Mouse (Mus musculus) cerebellum, postnatal 14 days (tissue): ENCODE measurements around the gene Adgrg2.

Source experiments
- DNase-seq, 2 experiments: peaks; one replicate each; pipeline ENCODE4 v3.0.0; 2021; ENCODE audit warnings: mixed read lengths in 2 of 2

Gene Adgrg2

DNA sequence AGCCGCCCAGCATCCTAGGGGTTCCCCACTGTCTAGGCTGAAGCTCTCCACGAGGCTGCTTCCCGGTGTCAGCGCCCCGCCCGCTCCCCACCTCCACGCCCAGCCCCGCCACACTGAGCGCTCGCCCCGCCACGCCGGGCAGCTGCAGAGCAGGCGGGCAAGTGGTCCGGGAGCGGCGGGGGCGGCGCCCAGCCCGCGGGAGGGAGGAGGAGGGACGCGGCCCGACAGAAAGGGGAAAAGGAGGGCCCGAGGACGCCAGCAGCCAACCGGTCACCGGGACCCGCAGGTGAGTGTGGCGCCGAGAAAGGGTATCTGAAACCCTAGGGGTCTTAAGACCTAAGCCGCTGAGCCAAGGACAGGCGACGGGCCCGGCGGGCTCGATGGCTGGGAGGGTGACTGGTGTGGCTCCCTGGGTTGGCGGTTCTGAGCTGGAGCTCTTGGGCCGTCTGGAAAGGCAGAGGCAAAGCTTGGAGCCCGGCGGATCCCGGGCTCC is at the start of gene Adgrg2:
Gene Adgrg2 (plus strand): TSS at position 227 of the 493 bp plus-strand sequence.
- peak; percentile 5 to 6 for DNase-seq

DNA sequence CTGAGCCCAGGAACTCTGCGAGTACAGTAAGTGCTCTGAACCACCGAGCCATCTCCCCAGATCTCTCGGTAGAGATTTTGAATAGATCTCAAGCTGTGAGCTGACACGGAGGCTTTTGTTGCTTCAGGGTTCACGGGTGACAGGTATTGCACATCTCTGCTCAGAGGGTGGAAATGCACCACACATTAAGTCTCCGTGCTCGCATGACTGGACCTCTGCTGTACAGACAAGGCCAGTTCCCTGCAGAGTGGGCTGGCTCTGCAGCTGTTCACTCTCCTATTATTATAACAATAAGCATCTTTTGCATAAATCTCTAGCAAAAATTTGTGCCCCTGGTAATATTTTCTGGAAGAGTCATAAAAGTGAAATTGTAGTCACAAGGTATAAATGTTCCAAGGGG is 39.5 kb upstream of the Adgrg2 start:
- peak in 1 of 2 experiments; percentile 0 for DNase-seq

DNA sequence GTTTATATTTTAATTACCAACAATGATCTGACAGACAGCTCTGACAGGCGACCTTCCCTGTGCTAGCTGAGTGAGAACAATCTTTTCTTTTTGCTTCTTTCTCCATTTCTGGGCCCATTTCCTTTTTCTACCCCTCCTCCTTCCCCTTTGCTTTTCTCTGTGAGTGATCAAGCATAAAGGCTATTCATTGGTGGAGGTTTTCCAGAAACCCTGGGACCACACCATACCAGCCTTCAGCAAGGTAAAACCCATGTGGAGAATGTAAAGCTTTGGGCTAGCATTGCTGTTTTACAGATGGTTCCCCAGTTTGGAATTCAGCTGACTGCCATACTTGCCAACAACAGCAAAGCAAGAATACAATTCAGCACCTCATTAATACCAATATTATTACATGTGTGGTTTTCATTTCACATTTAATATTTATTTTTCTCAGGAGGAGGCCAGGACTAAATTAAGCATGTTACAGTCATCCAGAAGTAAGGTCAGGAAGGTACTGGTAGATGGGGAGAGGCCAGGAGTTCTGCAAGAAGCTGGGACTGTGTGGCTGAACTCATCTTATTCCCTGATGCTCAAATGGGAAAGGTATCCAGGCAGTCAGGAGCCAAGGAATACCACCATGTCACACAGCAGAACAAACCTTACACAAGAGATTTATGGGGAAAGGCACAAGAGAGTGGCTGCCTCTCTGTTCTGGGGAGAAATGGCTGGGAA is 38.4 kb upstream of the Adgrg2 start:
- peak in 1 of 2 experiments; percentile 1 for DNase-seq

DNA sequence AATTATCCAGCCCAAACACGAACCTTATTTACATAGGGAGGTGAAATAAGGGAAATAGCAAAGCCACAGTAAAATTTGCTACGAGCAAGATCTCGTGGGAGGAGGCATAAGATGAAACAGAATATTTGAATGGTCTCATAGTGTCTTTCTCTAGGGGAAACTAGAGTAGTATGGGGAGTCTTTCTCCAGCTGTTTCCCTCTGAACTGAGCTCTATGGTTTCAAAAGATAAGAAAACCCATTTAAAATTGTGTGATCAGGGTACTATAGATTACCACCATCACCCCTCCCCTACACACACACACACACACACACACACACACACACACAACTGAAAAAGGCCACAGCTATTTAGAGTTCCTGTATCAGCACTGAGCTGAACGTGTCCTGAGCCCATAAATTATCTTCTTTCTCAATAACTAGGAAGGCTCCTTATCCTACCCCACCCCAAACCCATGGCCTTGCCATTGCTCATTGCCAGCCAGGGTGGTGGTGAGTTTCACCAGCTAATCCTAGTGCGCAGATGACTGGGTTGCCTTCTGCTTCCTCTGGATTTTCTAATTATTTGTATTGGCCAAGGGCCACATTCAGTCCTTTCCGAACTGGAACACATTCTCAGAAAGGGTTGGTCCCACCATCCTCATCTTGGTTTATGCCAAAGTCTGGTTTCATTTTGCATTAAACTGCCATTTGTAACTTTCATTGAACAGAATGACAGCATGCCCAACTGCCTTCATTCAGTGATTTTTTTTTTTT is 5.6 kb upstream of the Adgrg2 start:
- DNase-seq = no peak

DNA sequence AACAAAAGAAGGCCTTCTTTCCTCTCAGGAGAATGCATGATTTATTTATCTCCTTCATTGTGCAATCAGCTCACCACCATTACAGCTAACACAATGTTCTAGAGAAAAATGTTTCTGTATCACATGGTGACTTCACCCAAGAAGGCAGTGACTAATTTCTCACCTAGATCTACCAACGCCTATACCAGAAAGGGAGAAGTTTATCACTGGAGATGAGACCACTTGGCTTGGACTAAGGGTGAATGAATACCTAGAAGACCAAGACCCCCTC is 5.1 kb upstream of the Adgrg2 start:
- DNase-seq = no peak

DNA sequence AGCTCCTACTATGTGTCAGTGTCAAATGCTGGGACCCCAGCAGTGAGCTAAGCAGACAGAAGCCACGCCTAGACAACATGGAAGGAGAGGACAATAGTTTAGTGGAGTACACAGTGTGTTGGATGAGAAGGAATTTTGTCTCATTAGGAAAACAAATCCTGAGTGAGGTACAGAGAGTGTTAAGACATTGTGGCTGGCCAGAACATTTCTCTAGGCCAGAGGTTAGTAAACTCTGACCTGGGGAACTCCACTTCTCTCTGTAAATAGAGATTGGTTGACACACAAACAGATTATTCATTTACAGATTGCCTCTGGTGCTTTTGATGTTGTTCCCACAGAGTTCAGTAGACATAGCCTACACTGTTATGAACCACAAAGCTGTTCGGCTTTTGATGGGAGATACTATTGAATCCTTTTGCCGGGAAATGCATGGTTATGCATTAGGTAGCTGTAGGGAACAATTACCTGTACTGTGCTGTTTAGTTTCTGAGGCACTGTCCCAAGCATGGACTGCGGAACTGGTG is 22.5 kb downstream of the Adgrg2 start:
- DNase-seq = no peak

DNA sequence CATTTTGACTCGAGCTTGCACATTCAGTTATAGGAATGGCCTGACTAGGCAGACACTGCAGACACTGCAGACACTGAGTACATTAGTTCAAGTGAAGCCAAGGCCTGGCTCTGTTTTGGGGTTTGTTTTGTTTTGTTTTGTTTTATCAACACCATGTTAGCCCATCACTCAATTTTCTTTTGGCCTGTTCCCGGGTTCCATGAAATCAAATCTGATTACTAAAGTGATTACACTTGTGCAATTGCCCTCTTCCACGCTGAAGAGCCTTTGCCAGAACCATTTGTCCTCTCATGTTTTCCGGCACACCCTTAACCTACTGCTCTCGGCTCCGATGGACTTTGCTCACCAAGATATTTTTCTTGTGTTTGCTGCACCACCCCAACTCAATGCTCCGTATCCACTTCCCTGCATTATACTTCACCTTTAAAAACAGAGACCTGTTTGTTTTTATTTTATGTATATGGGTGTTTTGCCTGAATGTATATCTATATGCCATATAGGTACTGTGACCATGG is 23.4 kb downstream of the Adgrg2 start:
- no peak for DNase-seq

DNA sequence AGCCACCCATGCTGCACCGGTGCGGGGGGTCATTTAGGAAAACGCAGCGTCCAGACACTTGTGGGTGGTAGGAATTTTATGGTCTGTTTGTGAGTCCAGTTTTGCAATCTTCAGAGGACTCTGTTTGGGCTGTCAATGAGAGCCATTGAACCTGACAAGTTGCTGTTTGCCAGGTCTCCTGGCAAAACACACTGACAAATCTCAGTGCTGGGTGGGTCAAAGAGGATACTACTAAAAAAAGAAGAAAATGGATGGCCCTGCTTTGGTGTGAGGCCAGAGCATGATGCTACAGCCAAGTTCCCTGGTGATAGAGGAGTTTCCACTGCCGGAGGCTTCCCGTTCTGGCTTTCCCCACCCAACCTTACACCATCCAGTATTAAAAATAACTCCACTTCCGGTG is 27.9 kb downstream of the Adgrg2 start:
- peak in 1 of 2 experiments; percentile 2 for DNase-seq

DNA sequence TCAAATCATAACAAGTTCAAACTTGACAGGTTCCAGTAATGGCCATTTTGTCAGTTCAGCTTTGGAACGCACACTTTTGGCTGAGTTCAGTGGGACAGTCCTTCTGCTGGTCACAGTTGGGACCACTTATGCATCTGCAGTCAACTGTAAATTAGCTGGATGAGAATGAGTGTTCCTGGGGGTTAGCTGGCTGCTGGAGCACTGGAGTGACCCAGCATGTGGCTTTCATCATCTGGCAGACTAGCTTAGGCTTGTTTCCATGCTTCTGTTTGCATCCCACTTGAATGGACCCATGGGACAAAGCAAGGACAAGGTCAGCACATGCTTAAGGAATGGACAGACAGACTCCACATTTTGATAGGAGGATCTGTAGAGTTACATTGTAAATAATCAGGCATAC is 33.2 kb downstream of the Adgrg2 start:
- peak in 1 of 2 experiments; percentile 0 for DNase-seq

DNA sequence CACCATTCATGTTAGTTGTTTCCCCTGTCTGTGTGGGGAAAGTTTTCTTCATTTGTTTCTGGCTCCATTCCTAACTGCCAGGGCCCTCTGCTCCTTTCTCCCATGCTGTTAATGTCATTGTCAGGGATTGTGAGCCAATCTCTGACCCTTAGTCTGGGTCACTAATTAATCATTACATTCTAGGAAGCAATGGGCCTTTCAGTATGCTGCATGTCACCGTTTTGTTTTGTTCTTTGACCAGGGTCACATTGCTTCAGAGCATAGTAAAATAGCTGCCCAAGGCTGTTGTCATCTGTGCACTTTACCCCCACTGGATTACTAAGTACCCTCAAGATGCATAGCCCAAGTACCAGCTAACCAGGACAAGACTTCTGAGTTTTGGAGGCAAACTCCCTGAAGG is 36.0 kb downstream of the Adgrg2 start:
- DNase-seq = no peak

DNA sequence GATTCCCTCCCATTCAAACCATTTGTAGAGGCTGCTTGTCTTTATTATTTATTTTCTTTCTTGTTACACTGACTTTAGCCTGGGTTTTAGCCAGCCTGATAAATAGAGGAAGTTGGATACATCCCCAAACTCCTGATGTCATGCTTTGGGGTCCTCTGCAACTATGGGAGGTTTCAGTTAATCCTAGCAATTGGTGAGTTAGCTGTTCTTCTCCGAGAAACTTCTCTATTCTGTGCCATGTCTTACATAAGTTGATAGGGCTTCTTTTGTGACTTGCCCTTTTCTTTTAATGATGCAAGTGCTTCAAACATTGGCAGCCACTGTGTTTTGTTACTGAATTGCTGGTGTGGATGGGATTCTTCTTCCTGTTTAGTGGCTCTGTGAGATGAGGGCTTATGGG is 36.4 kb downstream of the Adgrg2 start:
- no peak for DNase-seq

DNA sequence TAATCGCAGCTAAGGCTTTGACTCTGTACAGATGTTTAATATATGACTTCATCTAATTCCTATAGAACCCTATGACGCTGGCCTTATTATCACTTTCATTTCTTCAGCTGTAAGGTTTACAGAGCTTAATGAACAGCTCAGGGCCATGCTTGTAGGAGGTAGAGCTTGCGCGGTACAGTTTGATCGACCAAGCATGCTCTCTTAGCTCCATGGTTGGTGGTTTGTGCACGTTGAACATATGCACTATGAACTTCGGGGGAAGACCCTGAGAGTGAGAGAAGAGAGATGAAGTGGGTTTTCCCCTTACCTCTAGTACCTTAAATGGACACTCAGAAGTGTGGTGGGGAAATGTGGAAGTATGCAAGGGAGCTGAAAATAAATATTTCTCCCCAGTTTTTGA is 41.7 kb downstream of the Adgrg2 start:
- DNase-seq = no peak

DNA sequence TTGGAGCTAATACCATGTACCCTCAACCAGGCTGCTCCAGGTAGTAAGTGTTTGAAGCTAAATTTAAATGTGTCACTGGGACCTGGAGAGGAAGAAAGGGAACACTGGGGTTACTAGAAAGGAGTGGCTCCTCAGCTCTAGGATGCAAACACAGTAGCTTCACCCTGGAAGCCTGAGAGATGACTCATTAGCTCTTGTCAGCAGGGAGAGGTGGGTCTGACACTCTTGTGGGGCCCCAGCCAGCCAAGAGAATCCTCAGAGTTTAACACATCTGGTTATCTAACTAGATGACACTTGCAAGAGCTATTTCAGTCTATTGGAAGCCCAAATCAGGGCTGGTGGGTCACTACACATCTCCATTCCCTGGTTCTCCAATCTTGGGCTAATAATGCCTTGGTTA is 50.8 kb downstream of the Adgrg2 start:
- no peak for DNase-seq

DNA sequence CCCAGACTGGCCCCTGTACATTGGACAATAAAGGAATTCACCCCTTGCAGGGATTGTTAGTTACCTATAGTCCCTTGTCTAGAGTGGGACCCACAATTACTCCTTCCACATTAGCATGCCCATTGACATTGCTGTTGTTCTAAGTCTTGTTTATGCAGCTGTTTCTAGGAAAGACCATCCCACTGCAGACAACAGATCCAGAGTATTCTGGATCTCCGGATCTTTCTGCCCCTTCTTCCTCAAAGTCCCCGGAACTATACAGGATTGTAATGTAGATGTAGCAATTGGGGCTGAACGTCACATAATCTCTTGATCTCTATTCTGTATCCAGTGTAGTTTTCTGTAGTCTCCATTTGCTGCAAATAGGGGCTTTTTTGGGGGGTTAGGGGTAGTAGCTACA is 57.9 kb downstream of the Adgrg2 start:
- DNase-seq = no peak

DNA sequence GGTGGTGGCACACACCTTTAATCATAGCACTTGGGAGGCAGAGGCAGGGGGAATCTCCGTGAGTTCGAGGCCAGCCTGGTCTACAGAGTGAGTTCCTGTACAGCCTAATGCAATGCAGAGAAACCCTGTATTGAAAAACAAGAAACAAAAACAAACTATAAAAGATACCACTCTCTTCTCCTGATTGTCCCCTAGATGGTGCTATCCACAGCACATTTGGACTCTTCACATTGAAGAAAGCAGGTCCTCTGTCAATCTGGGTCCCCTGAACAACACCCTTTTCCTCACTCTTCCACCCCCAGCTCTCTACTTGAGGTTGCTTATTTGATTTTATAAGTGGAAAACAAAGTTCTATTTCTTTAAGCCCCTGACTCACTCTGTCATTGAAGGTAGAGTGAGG is 58.9 kb downstream of the Adgrg2 start:
- DNase-seq = peak; percentile 2 to 4

DNA sequence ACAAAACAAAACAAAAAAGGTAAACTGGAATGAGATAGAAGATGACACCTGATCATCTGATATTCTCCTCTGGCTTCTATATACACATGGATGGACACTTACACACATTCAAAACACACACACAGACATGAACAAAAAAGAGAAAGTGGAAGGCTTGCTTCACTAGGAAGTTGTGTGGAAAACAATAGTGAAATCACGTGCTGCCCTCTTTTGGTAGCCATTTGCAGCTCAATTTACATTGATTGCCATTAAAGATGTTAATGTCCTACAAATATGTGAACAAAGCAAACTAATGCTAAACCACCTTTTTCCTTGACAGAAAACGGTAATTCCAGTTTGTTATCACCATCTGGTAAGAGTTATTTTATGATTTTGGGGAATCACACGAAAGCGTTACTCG is 65.2 kb downstream of the Adgrg2 start:
- DNase-seq = no peak

DNA sequence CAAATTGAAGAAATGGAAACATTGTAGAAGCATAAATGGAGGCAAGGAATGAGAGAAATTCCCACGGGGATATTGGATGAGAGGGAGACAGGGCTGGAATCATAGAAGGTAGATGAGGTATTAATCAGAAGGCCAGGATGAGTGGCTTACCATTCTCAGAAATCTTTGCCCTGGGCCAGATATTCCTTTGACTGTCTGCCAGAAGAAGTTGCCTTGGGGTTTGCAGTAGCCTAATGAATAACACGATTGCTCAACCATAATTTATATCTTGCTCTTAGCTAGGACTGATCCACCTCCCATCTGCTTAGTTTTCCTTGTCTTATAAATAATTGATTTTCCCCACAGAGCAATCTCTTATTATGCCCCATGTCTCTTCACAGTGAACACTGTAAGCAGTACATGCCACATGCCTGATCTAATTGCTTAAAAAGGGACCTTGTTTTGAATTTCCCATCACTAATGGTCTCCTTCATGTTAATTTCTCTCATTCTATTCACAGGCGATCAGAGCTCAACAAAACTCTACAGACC is 80.8 kb downstream of the Adgrg2 start:
- DNase-seq = no peak

DNA sequence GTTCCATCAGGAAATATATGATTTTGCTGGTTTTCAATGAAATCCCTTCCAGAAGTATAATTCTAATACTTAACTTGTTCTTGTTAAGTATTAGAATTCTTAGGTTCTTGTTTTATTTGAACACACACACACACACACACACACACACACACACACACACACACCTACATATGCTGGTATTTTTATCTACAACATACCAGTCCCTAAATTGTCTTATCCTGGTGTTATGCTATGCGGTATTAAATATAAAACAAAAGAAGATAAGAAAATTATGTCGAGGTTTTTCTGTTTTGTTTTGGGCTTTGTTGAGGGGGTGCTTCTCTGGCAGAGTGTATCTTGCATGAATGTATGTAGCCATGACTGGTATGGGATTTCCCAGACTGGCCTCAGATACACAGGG is 99.3 kb downstream of the Adgrg2 start:
- DNase-seq = no peak

DNA sequence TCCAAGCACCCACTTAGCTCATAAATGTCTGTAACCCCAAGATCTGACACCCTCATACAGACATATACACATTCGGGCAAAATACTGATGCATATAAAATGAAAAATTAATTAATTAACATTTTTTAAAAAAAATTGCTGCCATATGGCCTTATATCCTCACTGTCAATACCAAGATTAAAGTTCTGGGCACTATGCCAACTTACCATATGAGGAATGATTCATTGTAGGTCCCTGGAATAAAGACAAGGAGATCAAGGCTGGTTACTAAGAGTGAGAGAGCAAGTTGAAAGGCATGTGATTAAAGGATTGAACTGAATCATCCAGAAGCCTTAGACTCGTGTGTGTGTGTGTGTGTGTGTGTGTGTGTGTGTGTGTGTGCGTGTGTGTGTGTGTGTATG is 103.8 kb downstream of the Adgrg2 start:
- peak; percentile 3 to 27 for DNase-seq

DNA sequence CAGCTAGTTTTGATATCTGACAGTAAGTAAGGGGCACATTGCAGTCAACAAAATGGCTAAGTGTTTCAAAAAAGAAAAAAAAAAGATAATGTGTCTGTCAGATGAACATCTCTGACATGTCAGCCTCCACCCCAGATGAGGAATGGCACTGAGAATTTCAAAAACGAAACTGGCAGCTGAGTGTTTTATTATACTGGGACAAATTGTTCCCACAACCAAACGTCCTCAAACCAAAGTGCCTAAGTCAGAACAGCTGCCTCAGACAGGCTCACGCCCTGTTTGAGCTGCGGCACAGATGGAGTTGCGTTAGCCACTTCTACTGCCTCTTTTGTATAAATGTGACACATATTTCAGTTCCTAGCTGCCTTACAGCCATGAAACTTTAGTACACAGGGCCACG is 104.4 kb downstream of the Adgrg2 start:
- no peak for DNase-seq

DNA sequence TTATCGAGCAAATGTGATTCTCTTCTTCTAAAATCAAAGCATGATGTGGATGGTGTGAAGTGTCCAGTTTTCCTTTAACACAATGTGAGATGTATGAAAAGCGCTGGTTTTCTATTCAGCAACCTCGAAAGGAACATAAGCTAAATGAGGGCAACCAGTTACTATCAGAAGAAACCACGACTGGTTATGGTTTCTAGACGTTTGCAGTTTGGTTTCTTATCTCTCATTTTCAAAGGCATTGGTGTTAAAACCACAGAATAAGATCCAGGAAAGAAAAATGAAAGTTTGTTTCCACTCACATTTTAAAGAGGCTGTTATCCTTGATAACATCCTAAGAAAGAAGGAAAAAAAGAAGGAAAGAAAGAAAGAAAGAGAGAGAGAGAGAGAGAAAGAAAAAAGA is 106.0 kb downstream of the Adgrg2 start:
- no peak for DNase-seq

DNA sequence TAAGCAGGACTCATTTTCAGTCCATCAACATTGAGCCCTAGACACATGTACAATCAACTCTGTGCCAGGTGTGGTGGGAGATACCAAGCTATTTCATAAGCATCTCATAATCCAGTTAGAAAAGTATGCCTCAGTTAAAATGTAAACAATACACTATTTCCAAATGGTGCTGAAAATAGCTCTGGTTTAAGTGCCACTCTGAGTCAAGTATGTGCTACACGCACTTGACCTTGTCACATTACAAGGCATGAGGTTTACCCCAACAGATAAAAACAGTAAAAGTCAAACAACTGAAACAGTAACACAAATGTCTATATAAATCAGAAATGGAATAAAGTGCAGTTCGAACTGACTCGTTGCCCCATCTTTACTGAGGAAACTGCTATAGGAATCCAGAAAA is 110.6 kb downstream of the Adgrg2 start:
- no peak for DNase-seq

DNA sequence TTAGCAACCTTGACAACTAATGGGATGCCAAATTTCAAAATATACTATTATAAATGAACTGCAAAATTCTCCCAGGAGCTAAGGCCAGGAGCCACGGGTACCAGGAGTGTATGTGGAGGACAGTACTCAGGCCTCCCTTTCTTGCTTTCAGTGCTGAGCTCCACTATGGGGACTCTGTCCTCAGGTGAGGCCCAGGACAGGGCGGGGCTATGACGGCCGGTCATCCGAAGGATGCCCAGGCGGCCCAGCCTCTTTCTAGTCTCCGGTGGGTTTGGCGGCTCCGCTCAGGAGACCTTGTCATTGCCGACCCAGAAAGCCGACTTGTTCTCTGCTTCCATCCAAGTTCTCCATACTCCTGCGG is 111.2 kb downstream of the Adgrg2 start:
- DNase-seq = no peak
